Mouse (Mus musculus) adrenal gland, postnatal 10 days (tissue): Measurements from ENCODE around the gene Nadsyn1. TPM values are rescaled to one million over a fixed set of nuclear protein-coding genes. Genes with fewer than 3 reads are reported as not detected.

Experiments
- DNase-seq: peaks from one replicate; pipeline ENCODE4 v3.0.0; 2021; ENCODE audit warnings: mixed read lengths
- microRNA-seq: library from miRNA; unstranded; fragments of <30 nt; microRNA quantifications from one replicate; pipeline ENCODE4 v1.2.0, GENCODE M21; 2021
- total RNA-seq, 2 experiments: library from RNA; stranded (reverse); gene quantifications; 2 replicates each; pipeline ENCODE4 v1.2.3; 2021

Gene Nadsyn1
- total RNA-seq, 2 experiments from 2014 or later = 14.9 TPM

DNA sequence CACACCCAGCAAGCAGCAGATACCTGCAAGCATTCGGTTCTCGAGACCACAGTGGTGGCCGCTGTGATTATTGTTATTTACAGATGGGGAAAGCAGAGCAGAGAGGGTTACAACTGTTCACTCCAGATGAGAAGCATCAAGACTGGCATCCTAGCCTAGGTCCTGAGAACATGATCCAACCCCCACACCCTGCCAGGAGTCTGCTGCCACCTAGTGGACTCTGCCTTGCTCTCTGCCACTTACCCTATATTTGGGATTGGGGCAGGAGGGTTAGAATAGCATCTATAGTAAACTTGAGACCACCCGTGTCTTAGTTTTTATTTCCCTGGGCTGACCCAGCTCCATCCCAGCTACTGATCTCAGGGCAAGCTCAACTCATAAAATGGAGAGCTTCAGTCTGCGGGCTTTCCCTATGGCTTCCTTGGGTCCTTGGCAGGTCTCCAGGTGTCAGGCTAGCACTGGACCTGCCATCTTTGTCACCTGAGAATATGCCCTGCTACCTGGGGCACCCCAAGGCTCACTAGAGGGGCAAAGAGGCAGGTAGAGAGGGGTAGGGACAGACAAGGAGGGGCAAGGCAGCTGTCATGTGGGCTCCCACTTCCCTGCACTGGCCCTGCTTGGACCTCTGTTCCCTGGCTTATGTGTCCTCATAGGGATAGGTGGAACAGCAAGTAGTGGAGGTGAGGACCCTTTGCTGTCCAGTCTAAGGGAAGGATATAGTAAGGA, 68.5 kb downstream of the Nadsyn1 start:
- DNase-seq = peak; percentile 81

DNA sequence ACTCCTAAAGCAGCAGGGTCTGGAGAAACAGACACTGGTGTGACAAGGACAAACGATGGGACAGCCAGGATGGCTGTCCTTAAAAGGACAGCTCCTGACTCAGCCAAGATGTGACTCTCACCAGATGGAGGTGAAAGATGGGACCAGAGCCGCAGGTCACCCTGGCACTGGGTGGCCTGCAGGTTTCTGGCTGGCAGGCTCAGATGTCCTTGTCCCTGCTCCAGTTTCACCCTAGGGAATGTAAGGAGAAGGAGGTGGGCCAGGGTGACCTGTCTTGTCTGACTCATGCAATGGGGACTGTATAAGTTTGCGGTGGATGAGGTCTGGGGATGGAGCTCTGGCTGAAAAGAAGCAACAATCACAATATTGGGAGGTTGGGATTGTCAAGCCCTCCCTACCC, 70.0 kb downstream of the Nadsyn1 start:
- no peak for DNase-seq

DNA sequence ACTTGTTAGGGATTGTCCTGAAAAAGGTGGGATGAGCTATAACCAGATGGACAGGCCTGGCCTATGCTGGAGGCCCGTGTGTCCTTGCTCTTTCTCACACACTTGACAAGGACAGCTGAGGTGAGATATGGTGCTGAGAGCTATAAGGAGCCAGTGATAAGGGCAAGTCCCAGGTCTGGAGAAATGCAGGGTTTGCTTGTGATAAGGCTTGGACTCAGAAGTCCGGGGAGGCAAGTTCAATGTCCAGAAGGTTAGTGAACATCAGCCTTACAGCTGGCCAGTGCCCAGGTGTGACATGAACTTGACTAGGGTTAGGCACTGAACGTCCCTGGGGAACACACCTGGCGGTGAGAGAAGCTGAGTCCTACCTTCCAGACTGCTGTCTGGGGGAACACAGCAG, 70.6 kb downstream of the Nadsyn1 start:
- DNase-seq = no peak

DNA sequence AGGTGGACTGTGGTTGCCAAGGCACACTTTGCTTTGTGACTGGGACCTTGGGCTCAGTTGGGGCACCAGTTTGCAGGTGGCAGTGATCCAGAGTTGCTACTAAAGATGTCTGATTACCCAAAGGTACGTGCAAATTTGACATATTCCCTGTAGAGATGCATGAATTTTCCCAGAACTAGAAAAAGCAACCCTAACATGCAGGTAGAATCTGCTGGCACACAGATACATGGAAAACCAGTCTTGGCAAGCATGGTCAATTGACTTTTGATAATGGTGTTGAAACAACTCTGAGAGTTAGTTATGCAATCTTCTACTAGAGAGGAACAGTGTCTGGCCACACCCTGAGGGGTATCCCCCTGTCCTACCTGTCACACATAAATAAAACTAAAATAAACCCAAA, 71.3 kb downstream of the Nadsyn1 start:
- DNase-seq = no peak

DNA sequence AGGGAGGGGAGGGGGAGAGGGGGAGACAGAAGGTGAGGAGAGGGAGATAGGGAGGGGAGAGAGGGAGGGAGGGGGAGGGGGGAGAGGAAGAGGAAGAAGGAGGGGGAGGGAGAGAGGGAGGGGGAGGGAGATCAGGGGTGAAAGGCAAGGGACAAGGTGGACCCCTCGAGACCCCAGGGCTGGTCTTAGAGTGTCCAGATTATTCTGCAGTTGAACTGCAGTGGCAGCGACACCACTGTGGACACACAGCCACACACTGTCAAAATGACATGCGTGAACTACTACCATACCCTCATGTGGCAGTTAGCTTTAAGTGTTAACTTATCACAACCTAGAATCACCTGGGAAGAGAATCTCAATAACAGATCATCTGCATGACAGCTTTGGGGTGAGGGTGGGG, 73.6 kb downstream of the Nadsyn1 start:
- no peak for DNase-seq

DNA sequence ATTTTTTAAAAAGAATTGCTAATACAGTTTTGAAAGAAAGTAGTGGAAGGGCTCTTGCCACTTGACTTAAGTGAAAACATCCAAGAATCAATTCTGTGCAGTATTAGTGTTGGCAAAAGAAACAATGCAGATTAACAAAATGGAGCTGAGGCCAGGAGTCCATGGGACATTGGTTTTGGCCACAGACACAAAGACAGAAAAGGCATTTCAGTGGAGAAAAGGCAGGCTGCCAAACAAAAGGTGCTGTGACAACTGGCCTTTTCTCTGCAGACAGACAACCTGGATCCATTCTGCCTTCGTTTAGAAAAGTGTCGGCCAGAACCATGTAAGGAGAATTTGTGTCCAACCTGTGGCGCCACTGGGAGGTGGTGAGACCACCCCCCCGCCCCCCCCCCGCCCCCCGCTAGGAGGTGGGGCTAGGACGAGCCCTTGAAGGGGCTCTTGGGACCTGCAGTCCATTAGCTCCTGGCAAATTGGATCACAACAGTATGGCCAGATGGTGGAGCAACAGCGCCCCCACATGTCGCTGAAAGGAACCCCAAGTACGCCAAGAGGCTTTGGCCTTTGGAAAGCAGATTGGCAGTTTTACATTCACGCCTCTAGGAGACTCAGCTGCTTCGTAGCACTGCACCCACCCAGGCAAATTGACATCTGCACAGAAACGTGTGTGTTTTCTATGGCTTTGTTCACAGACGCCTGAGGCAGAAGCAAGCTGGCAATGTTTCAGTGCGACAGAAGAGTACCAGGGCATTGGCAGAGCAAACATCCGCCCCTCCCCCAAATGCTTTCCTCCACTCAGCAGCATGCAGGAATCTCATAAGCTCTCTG, 74.4 kb downstream of the Nadsyn1 start:
- DNase-seq = peak; percentile 93

Small RNA genes lying within 50 kb of the gene (microRNA-seq; reads per million reads assigned to microRNA genes)
- gene Gm22064 = not detected

Other genes starting within 250 kb of the Nadsyn1 start
- 10 to 100 TPM; 38.7 to 56.6 TPM for gene Cars, start 222.8 kb downstream of the Nadsyn1 start, total RNA-seq
- 1 to 10 TPM; 1.1 to 1.5 TPM for gene Tnfrsf26, start 194.1 kb downstream of the Nadsyn1 start, total RNA-seq
- 1 to 10 TPM; 5.2 to 7.0 TPM for gene Tnfrsf22, start 173.2 kb downstream of the Nadsyn1 start, total RNA-seq
- 1 to 10 TPM; 2.4 to 3.0 TPM for gene Tnfrsf23, start 137.0 kb downstream of the Nadsyn1 start, total RNA-seq
- gene Osbpl5, start 65.9 kb downstream of the Nadsyn1 start, total RNA-seq = 10 to 100 TPM; 30.1 to 34.0 TPM
- under 1 TPM; 0.18 to 0.58 TPM for gene Mrgprg, start 55.9 kb downstream of the Nadsyn1 start, total RNA-seq
- 1 to 10 TPM; 2.6 to 3.0 TPM for gene Mrgpre, start 38.3 kb downstream of the Nadsyn1 start, total RNA-seq
- 100 to 1,000 TPM; 126 to 310 TPM for gene Dhcr7, start 296 bp upstream of the Nadsyn1 start, total RNA-seq
- not detected for gene Gm498, start 44.0 kb upstream of the Nadsyn1 start, total RNA-seq
- gene Shank2, start 179.1 kb upstream of the Nadsyn1 start, total RNA-seq = 1 to 10 TPM; 3.6 to 6.5 TPM